Mouse (Mus musculus) heart, embryonic 16.5 days (tissue): ENCODE data around the gene Tiam1. TPM values are rescaled to one million over a fixed set of nuclear protein-coding genes. Genes with fewer than 3 reads are reported as not detected.

Source experiments
- ATAC-seq: fragments of 200-750 bp; cut with Nextera tagmentation; replicated peaks from 2 replicates; pipeline ENCODE4 v1.8.0; 2017; ENCODE audit warnings: moderate number of reproducible peaks; ENCODE audit not compliant: insufficient read depth, low FRiP score; ENCODE audit errors: extremely low read depth
- H3K27ac ChIP-seq: fragments of 300-500 bp; sonication (generic); 2 replicates; pipeline ENCODE4 v1.5.1; 2014; ENCODE audit warnings: mild to moderate bottlenecking, low read length, control low read depth, moderate library complexity
- H3K27me3 ChIP-seq: fragments of 300-500 bp; sonication (generic); 2 replicates; pipeline ENCODE4 v1.6.1; 2014; ENCODE audit warnings: low read length, mixed read lengths; ENCODE audit not compliant: control insufficient read depth, insufficient read depth
- H3K36me3 ChIP-seq: fragments of 300-500 bp; sonication (generic); 2 replicates; pipeline ENCODE4 v1.6.1; 2014; ENCODE audit not compliant: control insufficient read depth, insufficient read depth
- H3K4me1 ChIP-seq: fragments of 300-500 bp; sonication (generic); 2 replicates; pipeline ENCODE4 v1.6.1; 2014; ENCODE audit warnings: low read length, mixed read lengths; ENCODE audit not compliant: control insufficient read depth, insufficient read depth
- H3K4me2 ChIP-seq: fragments of 300-500 bp; sonication (generic); 2 replicates; pipeline ENCODE4 v1.6.1; 2014; ENCODE audit warnings: low read depth, mild to moderate bottlenecking, control low read depth, low read length
- H3K4me3 ChIP-seq: fragments of 300-500 bp; sonication (generic); 2 replicates; pipeline ENCODE4 v1.5.1; 2014; ENCODE audit warnings: mild to moderate bottlenecking, control low read depth, low read length
- H3K9ac ChIP-seq: fragments of 300-500 bp; sonication (generic); 2 replicates; pipeline ENCODE4 v1.6.1; 2014; ENCODE audit warnings: low read length, control low read depth
- H3K9me3 ChIP-seq: fragments of 300-500 bp; sonication (generic); replicated peaks from 2 replicates; pipeline ENCODE4 v1.6.1; 2016; ENCODE audit warnings: low read length; ENCODE audit not compliant: control insufficient read depth
- WGBS: fragments of 180-500 bp; shearing (Covaris S2); extraction: QIAGEN DNeasy Blood & Tissue Kit; methylation state at CpG from one replicate; pipeline ENCODE4 v1.1.7; 2014; 5-methylcytosine and 5-hydroxymethylcytosine counted together
- polyA plus RNA-seq: library from polyadenylated mRNA; unstranded; fragments of >200 nt; fragmentation: Nextera tagmentation; extraction: Ambion mirVana; gene quantifications from 2 replicates; pipeline ENCODE4 v1.2.1, GENCODE M21; 2015

The Tiam1 gene
- polyA plus RNA-seq, 1 experiment from 2014 or later = 9.4 TPM

- Histone ChIP-seq H3K27ac (no peak overlapping the region), H3K4me2 (no peak overlapping the region), H3K9ac (no peak overlapping the region), H3K9me3 (peaks cover 7% of the 10 kb centered on the region), H3K4me3 (no peak overlapping the region), H3K36me3 (no peaks in the 10 kb centered on the region), H3K4me1 (no peaks in the 10 kb centered on the region), H3K27me3 (no peaks in the 10 kb centered on the region)
- WGBS = 71% methylated on average over 20 of the region's 20 CpGs
- ATAC-seq = no peak
Measured at GRCm38 (mm10) chr16:89896885-89897546, 246.6 kb downstream of the Tiam1 start.

- Histone ChIP-seq H3K9me3 (peaks cover 7% of the 10 kb centered on the region), H3K4me1 (no peaks in the 10 kb centered on the region), H3K27me3 (no peaks in the 10 kb centered on the region), H3K4me2 (no peak overlapping the region), H3K36me3 (no peaks in the 10 kb centered on the region), H3K4me3 (no peak overlapping the region), H3K9ac (no peak overlapping the region), H3K27ac (no peak overlapping the region)
- ATAC-seq = no peak
- whole genome bisulfite sequencing = 74% methylated on average over 9 of the region's 9 CpGs
Measured at GRCm38 (mm10) chr16:89896392-89896791, 247.2 kb downstream of the Tiam1 start.

- Histone ChIP-seq H3K4me1 (peaks cover 6% of the 10 kb centered on the region), H3K9ac (no peak overlapping the region), H3K27me3 (no peaks in the 10 kb centered on the region), H3K4me3 (no peak overlapping the region), H3K9me3 (peaks cover 7% of the 10 kb centered on the region), H3K36me3 (no peaks in the 10 kb centered on the region), H3K4me2 (no peak overlapping the region), H3K27ac (no peak overlapping the region)
- ATAC-seq = no peak
- WGBS = 72% methylated on average over 7 of the region's 7 CpGs
Measured at GRCm38 (mm10) chr16:89895283-89895682, 248.3 kb downstream of the Tiam1 start.

GRCm38 (mm10) chr16:89894816-89895215, 248.8 kb downstream of the Tiam1 start:
- H3K9me3 ChIP-seq = peaks cover 7% of the 10 kb centered on the region
- WGBS = 62% methylated on average over 8 of the region's 8 CpGs

GRCm38 (mm10) chr16:89890515-89891189, 252.9 kb downstream of the Tiam1 start:
- H3K27ac ChIP-seq = no peak overlapping the region
- H3K4me2 ChIP-seq = no peak overlapping the region
- H3K27me3 ChIP-seq = no peaks in the 10 kb centered on the region
- H3K4me3 ChIP-seq = no peak overlapping the region
- no peak for ATAC-seq
- peaks cover 12% of the 10 kb centered on the region for H3K4me1 ChIP-seq
- 56% methylated on average over 17 of the region's 17 CpGs for WGBS
- H3K9ac ChIP-seq = no peak overlapping the region
- H3K9me3 ChIP-seq = peaks cover 7% of the 10 kb centered on the region
- no peaks in the 10 kb centered on the region for H3K36me3 ChIP-seq

More at GRCm38 (mm10) chr16:89894816-89895215, 248.8 kb downstream of the Tiam1 start:
- Histone ChIP-seq H3K27me3 (no peaks in the 10 kb centered on the region), H3K27ac (no peak overlapping the region), H3K4me2 (no peak overlapping the region), H3K9ac (no peak overlapping the region), H3K4me3 (no peak overlapping the region), H3K4me1 (peaks cover 11% of the 10 kb centered on the region), H3K36me3 (no peaks in the 10 kb centered on the region)
- no peak for ATAC-seq

- Histone ChIP-seq H3K27ac (no peak overlapping the region), H3K9me3 (peaks cover 7% of the 10 kb centered on the region), H3K36me3 (no peaks in the 10 kb centered on the region), H3K27me3 (no peaks in the 10 kb centered on the region), H3K4me2 (no peak overlapping the region), H3K9ac (no peak overlapping the region), H3K4me3 (no peak overlapping the region), H3K4me1 (peaks cover 12% of the 10 kb centered on the region)
- no peak for ATAC-seq
- 33% methylated on average over 10 of the region's 10 CpGs for WGBS
Measured at GRCm38 (mm10) chr16:89889890-89890462, 253.6 kb downstream of the Tiam1 start.

- Histone ChIP-seq H3K36me3 (0 out of 2 replicates have a peak, but pooled peaks cover 2% of the 10 kb centered on the region), H3K9ac (no peak overlapping the region), H3K4me1 (peaks cover 12% of the 10 kb centered on the region), H3K9me3 (no peaks in the 10 kb centered on the region), H3K27me3 (no peaks in the 10 kb centered on the region), H3K4me2 (no peak overlapping the region), H3K4me3 (no peak overlapping the region), H3K27ac (no peak overlapping the region)
- ATAC-seq = no peak
Measured at GRCm38 (mm10) chr16:89886561-89886960, 257.0 kb downstream of the Tiam1 start.

DNA sequence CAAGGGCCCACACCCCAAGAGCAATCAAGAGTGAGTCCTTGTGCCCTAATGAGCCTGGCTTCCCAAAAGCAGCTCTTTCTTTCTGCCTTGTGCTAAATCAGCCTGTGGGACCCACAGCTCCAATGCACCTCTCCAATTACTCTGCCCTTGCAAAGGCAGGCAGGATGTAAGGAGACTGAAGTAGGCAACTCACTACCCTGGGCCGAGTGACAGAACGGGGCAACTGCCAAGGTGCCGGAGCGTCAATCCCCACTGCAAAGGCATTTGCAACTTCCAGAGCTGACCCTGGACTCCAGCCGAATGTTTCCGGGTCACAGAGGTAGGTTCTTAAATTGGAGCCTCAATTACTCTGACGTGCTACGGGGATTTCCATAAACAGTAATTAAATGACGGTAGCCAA, 257.9 kb downstream of the Tiam1 start:
- no peak overlapping the region for H3K9ac ChIP-seq
- no peak for ATAC-seq
- H3K36me3 ChIP-seq = 0 out of 2 replicates have a peak, but pooled peaks cover 2% of the 10 kb centered on the region
- H3K4me3 ChIP-seq = no peak overlapping the region
- H3K4me1 ChIP-seq = peaks cover 10% of the 10 kb centered on the region
- H3K4me2 ChIP-seq = no peak overlapping the region
- H3K9me3 ChIP-seq = no peaks in the 10 kb centered on the region
- no peaks in the 10 kb centered on the region for H3K27me3 ChIP-seq
- no peak overlapping the region for H3K27ac ChIP-seq
- WGBS = 78% methylated on average over 9 of the region's 9 CpGs

- Histone ChIP-seq H3K27ac (no peak overlapping the region), H3K36me3 (0 out of 2 replicates have a peak, but pooled peaks cover 2% of the 10 kb centered on the region), H3K4me3 (no peak overlapping the region), H3K9ac (no peak overlapping the region), H3K4me2 (no peak overlapping the region), H3K27me3 (no peaks in the 10 kb centered on the region), H3K4me1 (no peaks in the 10 kb centered on the region), H3K9me3 (no peaks in the 10 kb centered on the region)
- WGBS = 92% methylated on average over 4 of the region's 4 CpGs
- no peak for ATAC-seq
Measured at GRCm38 (mm10) chr16:89883897-89884296, 259.7 kb downstream of the Tiam1 start.
